Mouse (Mus musculus): ENCODE data around the gene Adgrb2.

The Adgrb2 gene

GRCm38 (mm10) chr4:129984421-129985061, at the start of gene Adgrb2:
Gene Adgrb2 (plus strand): TSS chr4:129984870.
- DNase-seq (ENCODE audit: low read depth, low spot score) = no peak

- peak; percentile 94 for DNase-seq (ENCODE audit: low read depth, low spot score)
Measured at GRCm38 (mm10) chr4:129951359-129951821, 33.3 kb upstream of the Adgrb2 start.

GRCm38 (mm10) chr4:129952241-129952810, 32.3 kb upstream of the Adgrb2 start:
- no peak for DNase-seq (ENCODE audit: low read depth, low spot score)

- no peak for DNase-seq (ENCODE audit: low read depth, low spot score)
Measured at GRCm38 (mm10) chr4:129954527-129954926, 30.1 kb upstream of the Adgrb2 start.

- DNase-seq (ENCODE audit: low read depth, low spot score) = peak; percentile 77
Measured at GRCm38 (mm10) chr4:129960180-129960944, 24.3 kb upstream of the Adgrb2 start.

- DNase-seq (ENCODE audit: low read depth, low spot score) = no peak
Measured at GRCm38 (mm10) chr4:129965294-129965693, 19.4 kb upstream of the Adgrb2 start.

- DNase-seq (ENCODE audit: low read depth, low spot score) = no peak
Measured at GRCm38 (mm10) chr4:129966201-129966600, 18.5 kb upstream of the Adgrb2 start.

GRCm38 (mm10) chr4:129967024-129968014, 17.4 kb upstream of the Adgrb2 start:
- no peak for DNase-seq (ENCODE audit: low read depth, low spot score)

- no peak for DNase-seq (ENCODE audit: low read depth, low spot score)
Measured at GRCm38 (mm10) chr4:129970168-129970567, 14.5 kb upstream of the Adgrb2 start.

- DNase-seq (ENCODE audit: low read depth, low spot score) = no peak
Measured at GRCm38 (mm10) chr4:129970861-129971260, 13.8 kb upstream of the Adgrb2 start.

- no peak for DNase-seq (ENCODE audit: low read depth, low spot score)
Measured at GRCm38 (mm10) chr4:129971989-129972388, 12.7 kb upstream of the Adgrb2 start.

GRCm38 (mm10) chr4:129974285-129974684, 10.4 kb upstream of the Adgrb2 start:
- DNase-seq (ENCODE audit: low read depth, low spot score) = no peak

GRCm38 (mm10) chr4:129977256-129977655, 7.4 kb upstream of the Adgrb2 start:
- DNase-seq (ENCODE audit: low read depth, low spot score) = no peak

- DNase-seq (ENCODE audit: low read depth, low spot score) = no peak
Measured at GRCm38 (mm10) chr4:129978227-129978626, 6.4 kb upstream of the Adgrb2 start.

- DNase-seq (ENCODE audit: low read depth, low spot score) = no peak
Measured at GRCm38 (mm10) chr4:129978930-129979329, 5.7 kb upstream of the Adgrb2 start.

GRCm38 (mm10) chr4:129981657-129982056, 3.0 kb upstream of the Adgrb2 start:
- DNase-seq (ENCODE audit: low read depth, low spot score) = no peak

GRCm38 (mm10) chr4:129983046-129983445, 1.6 kb upstream of the Adgrb2 start:
- DNase-seq (ENCODE audit: low read depth, low spot score) = no peak

- DNase-seq (ENCODE audit: low read depth, low spot score) = peak; percentile 65
Measured at GRCm38 (mm10) chr4:129983764-129984420, 778 bp upstream of the Adgrb2 start.

- no peak for DNase-seq (ENCODE audit: low read depth, low spot score)
Measured at GRCm38 (mm10) chr4:129985161-129985670, 546 bp downstream of the Adgrb2 start.

GRCm38 (mm10) chr4:129985671-129986441, 1.2 kb downstream of the Adgrb2 start:
- no peak for DNase-seq (ENCODE audit: low read depth, low spot score)

Data from 3T3-L1 (cell line).